ENCODE assay signal across 8 mouse cellular contexts in the genomic region with DNA sequence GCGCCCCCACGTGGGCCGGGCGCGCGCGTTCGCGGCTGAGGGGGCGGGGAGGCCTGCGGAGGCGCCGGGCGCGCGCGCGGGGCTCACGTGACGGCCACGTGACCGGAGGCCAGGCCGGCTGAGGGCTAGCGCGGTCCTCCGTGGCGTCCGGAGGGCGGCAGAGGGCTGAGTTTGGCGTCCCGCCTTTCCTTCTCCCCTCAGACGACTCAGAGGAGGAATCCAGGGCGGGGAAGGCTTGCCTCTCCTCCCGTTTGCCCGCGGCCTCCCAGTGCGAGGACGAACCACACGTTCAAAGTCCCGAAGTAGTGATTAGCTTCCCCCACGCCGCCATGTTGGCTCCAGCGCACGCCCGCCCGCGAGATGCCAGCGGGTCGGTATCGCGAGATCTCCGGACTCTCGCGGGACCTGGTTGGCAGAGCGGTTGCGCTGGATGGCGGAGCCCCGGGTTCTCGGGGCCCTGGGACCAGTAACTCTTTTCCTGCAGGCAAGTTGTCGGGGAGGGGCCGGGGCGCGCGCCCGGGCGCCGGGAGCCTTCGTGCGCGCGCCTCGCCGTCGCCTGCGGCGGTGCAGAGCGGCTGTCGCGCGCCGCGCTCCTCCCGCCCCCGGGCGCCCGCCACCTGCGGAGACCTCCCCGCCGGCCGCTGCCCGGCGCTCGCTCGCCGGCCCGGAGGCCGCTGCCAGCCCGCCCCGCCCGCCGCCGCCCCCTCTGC. TPM values are rescaled to one million over a fixed set of nuclear protein-coding genes. Genes with fewer than 3 reads are reported as not detected.
DNase-seq lines count a peak whose midpoint lies in the region; ATAC-seq and TF ChIP-seq lines count a peak whose summit lies in the region.

No protein-coding gene starts in this region.

- peak overlapping the region; percentile 86 for H3K4me2 ChIP-seq in forebrain, embryonic 11.5 days (ENCODE audit: low read depth, low read length, severe bottlenecking)
- peak overlapping the region; percentile 93 for H3K4me2 ChIP-seq in heart, postnatal 0 days (ENCODE audit: low read depth, low read length)
- H3K4me2 ChIP-seq in liver, embryonic 16.5 days (ENCODE audit: low read depth, low read length), result peak overlapping the region; percentile 84
- H3K4me2 ChIP-seq in neural tube, embryonic 13.5 days, result peak overlapping the region; percentile 85

- no peak for TF ChIP-seq CTCF in heart, postnatal 0 days (IDR thresholded peaks at IDR 0.05; ENCODE audit: low read depth)
- peak; percentile 20; the same call in 1 of the 2 replicates for TF ChIP-seq CTCF in testis, adult 2 months (IDR thresholded peaks at IDR 0.05; ENCODE audit: control insufficient read depth, insufficient read depth, insufficient replicate concordance, low read depth, low read length)

- H3K36me3 ChIP-seq in forebrain, embryonic 11.5 days (ENCODE audit: control insufficient read depth, insufficient read depth, low read length), result no peaks in the 10 kb centered on the region; the same call in 1 of the 2 replicates
- H3K36me3 ChIP-seq in heart, postnatal 0 days (replicated peaks; ENCODE audit: control insufficient read depth, insufficient read depth, low read length), result peaks cover 21% of the 10 kb centered on the region
- peaks cover 4% of the 10 kb centered on the region; the same call in 1 of the 2 replicates for H3K36me3 ChIP-seq in liver, embryonic 16.5 days (ENCODE audit: control insufficient read depth, insufficient read depth)
- peaks cover 10% of the 10 kb centered on the region for H3K36me3 ChIP-seq in neural tube, embryonic 13.5 days
- no peaks in the 10 kb centered on the region; the same call in 1 of the 2 replicates for H3K36me3 ChIP-seq in testis, adult 2 months (ENCODE audit: control insufficient read depth, insufficient read depth, low read length)

- peak overlapping the region; percentile 96 for H3K9ac ChIP-seq in forebrain, embryonic 11.5 days (ENCODE audit: low read length)
- H3K9ac ChIP-seq in heart, postnatal 0 days (replicated peaks; ENCODE audit: low read depth, low read length), result peak overlapping the region; percentile 96
- H3K9ac ChIP-seq in liver, embryonic 16.5 days (ENCODE audit: low read depth, low read length), result peak overlapping the region; percentile 93
- peak overlapping the region; percentile 95 for H3K9ac ChIP-seq in neural tube, embryonic 13.5 days

- ATAC-seq in forebrain, embryonic 11.5 days (replicated peaks; ENCODE audit: low FRiP score), result peak; percentile 89
- ATAC-seq in heart, postnatal 0 days (ENCODE audit: insufficient read depth, low read depth), result peak; percentile 87
- peak; percentile 79 for ATAC-seq in liver, embryonic 16.5 days (ENCODE audit: low read depth)
- peak; percentile 93 for ATAC-seq in neural tube, embryonic 13.5 days (ENCODE audit: low read depth)

- WGBS in forebrain, embryonic 11.5 days, result 1% methylated on average over 57 of the region's 102 CpGs
- under 1% methylated on average over 83 of the region's 102 CpGs for WGBS in heart, postnatal 0 days
- WGBS in liver, embryonic 16.5 days (ENCODE audit: insufficient replicate concordance), result under 1% methylated on average over 74 of the region's 102 CpGs
- under 1% methylated on average over 70 of the region's 102 CpGs for WGBS in neural tube, embryonic 13.5 days

- peak; percentile 98 for DNase-seq in CD8-positive naive resting alpha-beta T cell, adult 2 months (ENCODE audit: low read depth in 2 of 2, low spot score in 2 of 2)
- peak; percentile 89 for DNase-seq in c-Kit-positive CD71-negative TER-119-negative erythroid progenitor cells, embryonic 14.5 days (ENCODE audit: low read depth)
- peak; percentile 98 for DNase-seq in forebrain, embryonic 11.5 days (ENCODE audit: low spot score)
- peak; percentile 94 for DNase-seq in heart, postnatal 0 days (ENCODE audit: low spot score)
- peak; percentile 99 for DNase-seq in kidney, postnatal 4 days

- peak; percentile 56; the same call in 1 of the 2 replicates for TF ChIP-seq POLR2A in testis, adult 2 months (IDR thresholded peaks at IDR 0.05; ENCODE audit: control insufficient read depth, low read depth, low read length)

- H3K27ac ChIP-seq in forebrain, embryonic 11.5 days (ENCODE audit: low read depth, low read length), result peak overlapping the region; percentile 96
- peak overlapping the region; percentile 98 for H3K27ac ChIP-seq in heart, postnatal 0 days (ENCODE audit: low read depth)
- peak overlapping the region; percentile 98 for H3K27ac ChIP-seq in liver, embryonic 16.5 days (ENCODE audit: low read length)
- H3K27ac ChIP-seq in neural tube, embryonic 13.5 days (replicated peaks), result peak overlapping the region; percentile 99
- peak overlapping the region; percentile 100 for H3K27ac ChIP-seq in testis, adult 2 months (ENCODE audit: control insufficient read depth, insufficient read depth, low read depth, low read length)

- TF ChIP-seq EP300 in heart, postnatal 0 days (IDR thresholded peaks at IDR 0.05; ENCODE audit: low read depth), result peak; percentile 88

- H3K9me3 ChIP-seq in forebrain, embryonic 11.5 days (ENCODE audit: control insufficient read depth, low read length), result no peaks in the 10 kb centered on the region
- no peaks in the 10 kb centered on the region for H3K9me3 ChIP-seq in heart, postnatal 0 days (replicated peaks; ENCODE audit: control insufficient read depth, low read length)
- H3K9me3 ChIP-seq in liver, embryonic 16.5 days (replicated peaks; ENCODE audit: control insufficient read depth, low read length), result no peaks in the 10 kb centered on the region
- H3K9me3 ChIP-seq in neural tube, embryonic 13.5 days, result no peaks in the 10 kb centered on the region

- peak overlapping the region; percentile 84 for H3K4me3 ChIP-seq in forebrain, embryonic 11.5 days (ENCODE audit: low read depth, low read length)
- peak overlapping the region; percentile 77 for H3K4me3 ChIP-seq in heart, postnatal 0 days (ENCODE audit: low read depth, low read length)
- peak overlapping the region; percentile 99 for H3K4me3 ChIP-seq in liver, embryonic 16.5 days (ENCODE audit: low read depth, low read length)
- H3K4me3 ChIP-seq in neural tube, embryonic 13.5 days, result peak overlapping the region; percentile 77
- H3K4me3 ChIP-seq in testis, adult 2 months (ENCODE audit: control insufficient read depth, low read depth, low read length), result peak overlapping the region; percentile 98

- H3K4me1 ChIP-seq in forebrain, embryonic 11.5 days (replicated peaks; ENCODE audit: control insufficient read depth, insufficient read depth, low read length), result peaks cover 5% of the 10 kb centered on the region; the same call in 1 of the 2 replicates
- peaks cover 26% of the 10 kb centered on the region for H3K4me1 ChIP-seq in heart, postnatal 0 days (ENCODE audit: control insufficient read depth, insufficient read depth)
- peaks cover 34% of the 10 kb centered on the region for H3K4me1 ChIP-seq in liver, embryonic 16.5 days (ENCODE audit: control insufficient read depth, low read depth, low read length)
- H3K4me1 ChIP-seq in neural tube, embryonic 13.5 days (replicated peaks), result peaks cover 38% of the 10 kb centered on the region
- peaks cover 4% of the 10 kb centered on the region for H3K4me1 ChIP-seq in testis, adult 2 months (ENCODE audit: control insufficient read depth, insufficient read depth, low read length)

- no peaks in the 10 kb centered on the region for H3K27me3 ChIP-seq in forebrain, embryonic 11.5 days (ENCODE audit: control insufficient read depth, insufficient read depth, low read length)
- no peaks in the 10 kb centered on the region for H3K27me3 ChIP-seq in heart, postnatal 0 days (ENCODE audit: control insufficient read depth, insufficient read depth, low read length)
- no peaks in the 10 kb centered on the region for H3K27me3 ChIP-seq in liver, embryonic 16.5 days (ENCODE audit: control insufficient read depth, insufficient read depth, low read depth, low read length)
- no peaks in the 10 kb centered on the region for H3K27me3 ChIP-seq in neural tube, embryonic 13.5 days
- H3K27me3 ChIP-seq in testis, adult 2 months (ENCODE audit: control insufficient read depth, insufficient read depth, low read length), result no peaks in the 10 kb centered on the region

RNA-seq across cellular contexts. Expression of gene Zzz3, which starts 1.2 kb away (rescaled TPM):
- 61.4 and 64.8 TPM in 2 replicates for polyA plus RNA-seq in forebrain, embryonic 11.5 days (2014; fragmentation: Nextera tagmentation; extraction: Ambion mirVana)
- total RNA-seq in heart, postnatal 0 days (2014; rRNA removed; ENCODE audit: low replicate concordance), result 18.1 and 36.2 TPM in 2 replicates
- 21.0 and 22.4 TPM in 2 replicates for polyA plus RNA-seq in heart, postnatal 0 days (2015; fragmentation: Nextera tagmentation; extraction: Ambion mirVana)
- polyA plus RNA-seq in liver, embryonic 16.5 days (2015; fragmentation: Nextera tagmentation; extraction: Ambion mirVana), result 11.3 and 12.3 TPM in 2 replicates
- polyA plus RNA-seq in neural tube, embryonic 13.5 days (2015; fragmentation: Nextera tagmentation; extraction: Ambion mirVana), result 28.5 and 29.7 TPM in 2 replicates
- 12.6 and 12.7 TPM in 2 replicates for polyA plus RNA-seq in testis, adult 2 months (2012; rRNA removed)

RNA-seq across cellular contexts. Expression of gene Usp33, which starts 50.2 kb away (rescaled TPM):
- 60.8 and 62.6 TPM in 2 replicates for polyA plus RNA-seq in forebrain, embryonic 11.5 days (2014; fragmentation: Nextera tagmentation; extraction: Ambion mirVana)
- total RNA-seq in heart, postnatal 0 days (2014; rRNA removed; ENCODE audit: low replicate concordance), result 16.6 and 21.7 TPM in 2 replicates
- polyA plus RNA-seq in heart, postnatal 0 days (2015; fragmentation: Nextera tagmentation; extraction: Ambion mirVana), result 16.4 and 17.2 TPM in 2 replicates
- polyA plus RNA-seq in liver, embryonic 16.5 days (2015; fragmentation: Nextera tagmentation; extraction: Ambion mirVana), result 20.2 and 22.0 TPM in 2 replicates
- polyA plus RNA-seq in neural tube, embryonic 13.5 days (2015; fragmentation: Nextera tagmentation; extraction: Ambion mirVana), result 87.9 and 104 TPM in 2 replicates
- 6.3 and 6.5 TPM in 2 replicates for polyA plus RNA-seq in testis, adult 2 months (2012; rRNA removed)

RNA-seq across cellular contexts. Expression of gene Miga1, which starts 56.2 kb away (rescaled TPM):
- 24.6 and 26.3 TPM in 2 replicates for polyA plus RNA-seq in forebrain, embryonic 11.5 days (2014; fragmentation: Nextera tagmentation; extraction: Ambion mirVana)
- total RNA-seq in heart, postnatal 0 days (2014; rRNA removed; ENCODE audit: low replicate concordance), result 6.8 and 9.8 TPM in 2 replicates
- polyA plus RNA-seq in heart, postnatal 0 days (2015; fragmentation: Nextera tagmentation; extraction: Ambion mirVana), result 8.7 and 9.0 TPM in 2 replicates
- polyA plus RNA-seq in liver, embryonic 16.5 days (2015; fragmentation: Nextera tagmentation; extraction: Ambion mirVana), result 3.8 and 4.3 TPM in 2 replicates
- 17.2 and 20.3 TPM in 2 replicates for polyA plus RNA-seq in neural tube, embryonic 13.5 days (2015; fragmentation: Nextera tagmentation; extraction: Ambion mirVana)
- polyA plus RNA-seq in testis, adult 2 months (2012; rRNA removed), result 3.0 and 3.6 TPM in 2 replicates

Comparison
In these comparisons a context has a peak if more than half of its experiments do, and no peak if none do; other contexts are left out.
1. Peak in every context shown above with its lines: DNase-seq, ATAC-seq, H3K4me3 ChIP-seq and H3K27ac ChIP-seq.